Mouse (Mus musculus): Measurements from ENCODE around the gene Mrps6. TPM values are rescaled to one million over a fixed set of nuclear protein-coding genes. Genes with fewer than 3 reads are reported as not detected.

Mrps6 gene
- polyA plus RNA-seq, 1 experiment from 2014 or later: 61.2 TPM

DNA sequence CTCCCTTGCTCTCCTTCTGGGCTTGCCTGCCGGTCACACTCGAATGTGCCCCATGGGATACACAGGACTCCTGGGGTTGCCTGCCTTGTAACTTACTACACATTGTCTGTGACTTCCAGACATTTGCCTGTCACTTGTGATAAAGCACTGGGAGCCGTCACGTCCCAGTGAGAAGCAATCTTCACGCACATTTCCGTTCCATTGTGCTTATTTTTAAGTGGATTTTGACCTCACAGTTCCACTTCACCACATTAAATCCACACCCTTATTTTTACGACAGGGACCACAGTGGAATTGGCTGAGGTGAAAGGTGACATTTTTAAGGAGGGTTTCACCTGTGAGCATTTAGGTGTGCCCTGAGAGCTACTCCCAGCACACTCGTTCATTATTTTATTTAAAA, 21.4 kb upstream of the Mrps6 start:
- H3K9me3 ChIP-seq (ENCODE audit: control insufficient read depth, low read length): no peaks in the 10 kb centered on the region; the same call in 1 of the 2 replicates
- ATAC-seq (ENCODE audit: low read depth): no peak
- peaks cover 6% of the 10 kb centered on the region; the same call in 1 of the 2 replicates for H3K27me3 ChIP-seq (ENCODE audit: control insufficient read depth, insufficient read depth, low read depth, low read length)
- H3K36me3 ChIP-seq (ENCODE audit: control insufficient read depth, insufficient read depth, low read length): no peaks in the 10 kb centered on the region
- no peak overlapping the region for H3K9ac ChIP-seq (ENCODE audit: low read length)
- no peak overlapping the region for H3K4me2 ChIP-seq (ENCODE audit: low read depth, low read length)
- no peak overlapping the region for H3K27ac ChIP-seq (ENCODE audit: low read length)
- 58% methylated on average over 8 of the region's 8 CpGs for WGBS
- H3K4me3 ChIP-seq (ENCODE audit: low read length): no peak overlapping the region
- no peaks in the 10 kb centered on the region for H3K4me1 ChIP-seq (replicated peaks; ENCODE audit: control insufficient read depth, insufficient read depth, low read length)

DNA sequence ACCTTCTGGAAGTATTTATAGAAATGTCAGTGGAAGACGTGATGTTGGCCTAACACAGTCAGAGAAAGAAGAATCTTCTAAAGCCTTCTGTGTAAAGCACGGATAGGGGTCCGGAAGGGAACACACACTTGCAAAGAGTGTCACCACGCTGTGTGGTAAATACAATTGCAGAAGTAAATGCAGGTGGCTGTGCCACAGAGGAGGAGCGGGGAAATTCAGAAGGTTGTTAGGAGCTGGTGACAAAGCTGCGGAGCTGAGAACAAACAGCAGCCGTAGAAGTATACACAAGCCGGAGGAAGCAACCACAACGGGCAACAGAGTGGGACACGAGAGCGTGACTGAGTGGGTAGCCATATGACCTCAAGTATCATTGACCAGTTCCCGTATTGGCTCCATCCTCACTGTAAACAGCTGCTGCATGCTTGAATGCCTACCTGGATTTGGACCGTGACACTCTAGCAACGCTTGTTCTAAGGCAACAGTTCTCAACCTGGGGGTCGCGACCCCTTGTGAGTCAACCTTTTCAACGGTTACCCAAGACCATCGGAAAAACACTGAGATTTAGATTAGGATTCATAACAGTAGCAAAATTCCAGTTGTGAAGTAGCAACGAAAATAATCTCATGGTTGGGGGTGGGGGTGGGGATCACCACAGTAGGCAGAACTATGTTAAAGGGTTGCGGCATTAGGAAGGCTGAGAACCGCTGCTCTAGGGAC, 20.0 kb upstream of the Mrps6 start:
- Histone ChIP-seq H3K4me2 (ENCODE audit: low read depth, low read length) (no peak overlapping the region), H3K27ac (ENCODE audit: low read length) (no peak overlapping the region), H3K4me1 (replicated peaks; ENCODE audit: control insufficient read depth, insufficient read depth, low read length) (no peaks in the 10 kb centered on the region), H3K36me3 (ENCODE audit: control insufficient read depth, insufficient read depth, low read length) (no peaks in the 10 kb centered on the region), H3K9me3 (ENCODE audit: control insufficient read depth, low read length) (no peaks in the 10 kb centered on the region; the same call in 1 of the 2 replicates), H3K4me3 (ENCODE audit: low read length) (no peak overlapping the region), H3K9ac (ENCODE audit: low read length) (no peak overlapping the region), H3K27me3 (ENCODE audit: control insufficient read depth, insufficient read depth, low read depth, low read length) (peaks cover 6% of the 10 kb centered on the region; the same call in 1 of the 2 replicates)
- 70% methylated on average over 21 of the region's 21 CpGs for WGBS
- no peak for ATAC-seq (ENCODE audit: low read depth)

DNA sequence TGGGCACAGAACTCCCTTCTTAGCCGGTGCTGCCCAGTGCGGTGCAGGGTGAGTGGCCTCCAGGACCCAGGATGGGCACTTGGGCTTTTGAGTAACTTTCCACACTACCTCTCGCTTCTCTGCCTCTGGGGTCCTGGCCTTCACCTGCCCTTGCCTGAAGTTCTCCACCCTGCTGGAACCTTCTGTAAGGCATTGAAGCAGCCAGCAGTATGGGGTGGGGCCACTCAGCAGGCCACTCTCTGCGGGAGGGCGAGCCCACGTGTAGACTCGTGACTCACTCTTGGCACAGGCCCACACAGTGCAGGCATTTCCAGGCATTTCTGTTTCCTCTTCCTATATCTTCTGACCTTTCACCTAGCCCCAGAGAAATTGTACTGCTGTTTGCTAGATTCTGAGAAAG, 18.6 kb upstream of the Mrps6 start:
- no peak overlapping the region for H3K27ac ChIP-seq (ENCODE audit: low read length)
- H3K4me2 ChIP-seq (ENCODE audit: low read depth, low read length): no peak overlapping the region
- no peak overlapping the region for H3K9ac ChIP-seq (ENCODE audit: low read length)
- ATAC-seq (ENCODE audit: low read depth): 0 out of 2 replicates have a peak, but pooled peaks have one; percentile 28
- H3K4me3 ChIP-seq (ENCODE audit: low read length): no peak overlapping the region
- H3K27me3 ChIP-seq (ENCODE audit: control insufficient read depth, insufficient read depth, low read depth, low read length): peaks cover 6% of the 10 kb centered on the region; the same call in 1 of the 2 replicates
- no peaks in the 10 kb centered on the region for H3K36me3 ChIP-seq (ENCODE audit: control insufficient read depth, insufficient read depth, low read length)
- H3K4me1 ChIP-seq (replicated peaks; ENCODE audit: control insufficient read depth, insufficient read depth, low read length): no peaks in the 10 kb centered on the region
- H3K9me3 ChIP-seq (ENCODE audit: control insufficient read depth, low read length): no peaks in the 10 kb centered on the region; the same call in 1 of the 2 replicates
- WGBS: 74% methylated on average over 7 of the region's 7 CpGs

DNA sequence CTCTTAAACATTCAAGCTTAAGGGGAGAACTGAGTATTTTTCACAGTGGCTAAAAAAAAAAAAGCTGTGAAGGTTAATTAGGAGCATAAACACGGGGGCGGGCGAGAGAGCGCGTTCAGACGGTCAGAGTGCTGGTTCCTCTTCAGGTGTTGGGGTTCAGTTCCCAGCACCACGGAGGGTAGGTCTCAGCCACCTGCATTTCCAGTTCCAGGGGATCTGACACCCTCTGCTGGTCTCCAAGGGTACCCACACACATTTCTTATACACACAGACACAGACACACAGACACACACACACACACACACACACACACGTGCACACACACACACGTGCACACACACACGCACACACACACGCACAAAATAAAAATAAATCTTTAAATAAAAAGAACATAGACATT, 18.1 kb upstream of the Mrps6 start:
- Histone ChIP-seq H3K4me2 (ENCODE audit: low read depth, low read length) (no peak overlapping the region), H3K9me3 (ENCODE audit: control insufficient read depth, low read length) (no peaks in the 10 kb centered on the region; the same call in 1 of the 2 replicates), H3K27me3 (ENCODE audit: control insufficient read depth, insufficient read depth, low read depth, low read length) (peaks cover 6% of the 10 kb centered on the region; the same call in 1 of the 2 replicates), H3K27ac (ENCODE audit: low read length) (no peak overlapping the region), H3K36me3 (ENCODE audit: control insufficient read depth, insufficient read depth, low read length) (no peaks in the 10 kb centered on the region), H3K4me3 (ENCODE audit: low read length) (no peak overlapping the region), H3K9ac (ENCODE audit: low read length) (no peak overlapping the region), H3K4me1 (replicated peaks; ENCODE audit: control insufficient read depth, insufficient read depth, low read length) (no peaks in the 10 kb centered on the region)
- WGBS: 92% methylated on average over 11 of the region's 11 CpGs
- no peak for ATAC-seq (ENCODE audit: low read depth)

DNA sequence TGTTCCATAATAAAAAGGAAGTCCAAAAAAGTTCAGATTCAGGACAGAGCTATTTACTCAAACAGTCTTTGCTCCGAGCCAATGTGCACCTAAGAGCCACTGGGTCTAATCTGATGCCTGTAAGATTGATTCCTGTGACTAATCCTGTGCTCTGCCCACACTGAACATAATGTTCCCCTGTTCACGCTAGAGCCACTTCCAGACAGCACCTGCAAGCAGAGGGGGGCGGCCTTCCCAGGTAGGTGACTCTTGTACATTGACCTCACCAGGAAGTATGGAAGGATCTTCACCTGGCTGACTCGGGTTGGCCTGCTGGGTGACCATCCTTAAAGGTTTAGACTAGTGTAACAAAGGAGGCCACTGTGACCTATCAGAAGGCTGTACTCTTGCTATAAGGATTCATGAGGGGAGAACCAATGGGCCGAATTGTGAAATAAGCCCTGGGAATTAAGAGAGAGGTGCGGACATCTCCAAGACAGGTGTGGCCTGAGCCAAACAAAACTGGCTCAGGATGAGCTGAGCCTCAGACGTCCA, 6.2 kb upstream of the Mrps6 start:
- H3K4me3 ChIP-seq (ENCODE audit: low read length): no peak overlapping the region
- H3K27ac ChIP-seq (ENCODE audit: low read length): no peak overlapping the region
- H3K36me3 ChIP-seq (ENCODE audit: control insufficient read depth, insufficient read depth, low read length): no peaks in the 10 kb centered on the region
- WGBS: 65% methylated on average over 7 of the region's 7 CpGs
- no peak overlapping the region for H3K9ac ChIP-seq (ENCODE audit: low read length)
- no peak overlapping the region for H3K4me2 ChIP-seq (ENCODE audit: low read depth, low read length)
- H3K27me3 ChIP-seq (ENCODE audit: control insufficient read depth, insufficient read depth, low read depth, low read length): peaks cover 27% of the 10 kb centered on the region
- no peak for ATAC-seq (ENCODE audit: low read depth)
- peaks cover 12% of the 10 kb centered on the region for H3K9me3 ChIP-seq (ENCODE audit: control insufficient read depth, low read length)
- no peaks in the 10 kb centered on the region for H3K4me1 ChIP-seq (replicated peaks; ENCODE audit: control insufficient read depth, insufficient read depth, low read length)

DNA sequence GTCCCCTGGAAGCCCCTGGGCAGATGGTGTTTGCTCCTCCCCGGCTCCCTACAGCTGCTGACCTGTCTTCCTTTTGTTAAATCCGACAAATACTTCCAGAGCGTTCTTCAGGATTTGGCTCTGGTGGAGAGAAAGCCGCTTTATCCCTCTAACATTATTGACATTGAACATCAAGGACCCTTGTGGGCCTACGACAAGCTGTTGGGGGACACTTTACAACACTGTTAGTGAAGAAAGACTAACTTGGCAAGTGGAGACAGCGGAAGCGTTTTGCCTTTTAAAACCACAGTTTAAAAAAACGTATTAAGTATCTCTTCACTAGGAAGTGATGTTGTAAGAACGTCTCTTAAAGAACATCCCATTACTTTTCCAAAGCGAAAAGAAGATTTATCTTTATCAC, 5.5 kb upstream of the Mrps6 start:
- no peak overlapping the region for H3K4me2 ChIP-seq (ENCODE audit: low read depth, low read length)
- ATAC-seq (ENCODE audit: low read depth): 0 out of 2 replicates have a peak, but pooled peaks have one; percentile 12
- H3K9me3 ChIP-seq (ENCODE audit: control insufficient read depth, low read length): peaks cover 12% of the 10 kb centered on the region
- 46% methylated on average over 10 of the region's 10 CpGs for WGBS
- no peak overlapping the region for H3K9ac ChIP-seq (ENCODE audit: low read length)
- H3K4me3 ChIP-seq (ENCODE audit: low read length): no peak overlapping the region
- H3K27ac ChIP-seq (ENCODE audit: low read length): no peak overlapping the region
- H3K4me1 ChIP-seq (replicated peaks; ENCODE audit: control insufficient read depth, insufficient read depth, low read length): 0 out of 2 replicates have a peak, but pooled peaks cover 2% of the 10 kb centered on the region
- H3K36me3 ChIP-seq (ENCODE audit: control insufficient read depth, insufficient read depth, low read length): no peaks in the 10 kb centered on the region
- H3K27me3 ChIP-seq (ENCODE audit: control insufficient read depth, insufficient read depth, low read depth, low read length): peaks cover 24% of the 10 kb centered on the region

DNA sequence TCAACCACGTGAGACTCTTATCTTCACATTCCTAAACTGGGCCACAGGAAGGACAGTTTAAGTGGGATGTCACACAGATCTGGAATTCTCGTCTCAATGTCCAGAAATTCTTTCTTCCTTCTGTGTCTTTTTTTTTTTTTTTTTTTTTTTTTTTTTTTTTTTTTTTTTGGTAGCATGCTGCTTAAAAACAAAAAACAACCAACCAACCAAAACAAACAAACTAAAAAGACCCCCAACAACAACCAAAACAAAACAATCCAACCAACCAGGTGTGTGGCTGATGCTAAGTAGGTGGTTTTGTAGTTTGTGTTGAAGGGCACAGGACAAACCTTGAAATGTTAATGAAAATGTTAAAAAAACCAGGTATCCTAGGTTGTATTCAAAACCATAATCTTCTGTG, 1.4 kb upstream of the Mrps6 start:
- WGBS: 14% methylated on average over 2 of the region's 2 CpGs
- H3K4me3 ChIP-seq (ENCODE audit: low read length): no peak overlapping the region
- no peak for ATAC-seq (ENCODE audit: low read depth)
- no peaks in the 10 kb centered on the region for H3K36me3 ChIP-seq (ENCODE audit: control insufficient read depth, insufficient read depth, low read length)
- H3K27me3 ChIP-seq (ENCODE audit: control insufficient read depth, insufficient read depth, low read depth, low read length): peaks cover 5% of the 10 kb centered on the region; the same call in 1 of the 2 replicates
- H3K9ac ChIP-seq (ENCODE audit: low read length): no peak overlapping the region
- no peak overlapping the region for H3K27ac ChIP-seq (ENCODE audit: low read length)
- peaks cover 5% of the 10 kb centered on the region; the same call in 1 of the 2 replicates for H3K4me1 ChIP-seq (replicated peaks; ENCODE audit: control insufficient read depth, insufficient read depth, low read length)
- no peak overlapping the region for H3K4me2 ChIP-seq (ENCODE audit: low read depth, low read length)
- H3K9me3 ChIP-seq (ENCODE audit: control insufficient read depth, low read length): peaks cover 12% of the 10 kb centered on the region

DNA sequence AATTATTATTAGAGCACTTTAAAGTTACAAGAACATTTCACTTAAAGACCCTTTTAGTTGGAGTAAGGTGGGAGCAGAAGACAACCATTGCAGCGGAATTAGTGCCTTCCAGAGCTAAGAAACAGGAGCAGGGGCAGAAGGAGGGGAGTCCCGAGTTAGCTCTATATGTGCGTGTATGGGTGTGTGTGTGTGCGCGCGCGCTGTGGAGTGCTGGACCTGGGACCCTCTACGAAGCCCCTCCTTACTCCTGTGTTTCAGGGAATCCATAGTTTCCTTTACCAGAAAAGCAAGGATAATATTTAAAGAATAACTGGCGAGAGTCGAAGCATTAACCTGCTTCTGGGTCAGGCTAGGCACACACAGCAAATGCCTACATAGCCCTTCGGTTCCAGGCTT, 616 bp upstream of the Mrps6 start:
- Histone ChIP-seq H3K4me2 (ENCODE audit: low read depth, low read length) (peak overlapping the region; percentile 97), H3K27me3 (ENCODE audit: control insufficient read depth, insufficient read depth, low read depth, low read length) (peaks cover 5% of the 10 kb centered on the region; the same call in 1 of the 2 replicates), H3K9ac (ENCODE audit: low read length) (peak overlapping the region; percentile 79), H3K9me3 (ENCODE audit: control insufficient read depth, low read length) (peaks cover 12% of the 10 kb centered on the region), H3K4me1 (replicated peaks; ENCODE audit: control insufficient read depth, insufficient read depth, low read length) (peaks cover 5% of the 10 kb centered on the region; the same call in 1 of the 2 replicates), H3K4me3 (ENCODE audit: low read length) (peak overlapping the region; percentile 89), H3K36me3 (ENCODE audit: control insufficient read depth, insufficient read depth, low read length) (no peaks in the 10 kb centered on the region), H3K27ac (ENCODE audit: low read length) (0 out of 2 replicates have a peak overlapping the region, but pooled peaks have one; percentile 44)
- peak; percentile 16; the same call in 1 of the 2 replicates for ATAC-seq (ENCODE audit: low read depth)
- 3% methylated on average over 11 of the region's 11 CpGs for WGBS
